19 mouse cellular contexts compared by ENCODE assay signal in genomic region chr4:49179471-49180181, GRCm38 (mm10).
A peak's percentile ranks its signal among the peaks of the same experiment; 100 is the strongest.
DNase-seq lines count a peak whose midpoint lies in the region; ATAC-seq and TF ChIP-seq lines count a peak whose summit lies in the region.
"Had no signal": no experiment of that assay in that cellular context is flagged by ENCODE, and none has a peak within 500 bp of the region (broad histone marks: within the 10 kb centered on the region; RNA-seq: fewer than 3 reads in every experiment).

No protein-coding gene starts in this region.

- no peak for TF ChIP-seq CTCF in kidney, postnatal 0 days (IDR thresholded peaks at IDR 0.05; ENCODE audit: low read depth)
- no peak for TF ChIP-seq CTCF in lung, postnatal 0 days (IDR thresholded peaks at IDR 0.05)
- TF ChIP-seq CTCF in small intestine, adult 2 months (IDR thresholded peaks at IDR 0.05; ENCODE audit: extremely low read depth, insufficient read length, insufficient replicate concordance, low read depth, low read length), result no peak

- WGBS in kidney, postnatal 0 days, result 38% methylated on average over 2 of the region's 2 CpGs
- WGBS in kidney, embryonic 15.5 days, result 49% methylated on average over 2 of the region's 2 CpGs
- WGBS in lung, postnatal 0 days, result 28% methylated on average over 2 of the region's 2 CpGs
- 23% methylated on average over 2 of the region's 2 CpGs for WGBS in small intestine, adult 2 months

- H3K4me2 ChIP-seq in kidney, postnatal 0 days (ENCODE audit: low read length), result no peak overlapping the region
- H3K4me2 ChIP-seq in kidney, embryonic 15.5 days, result no peak overlapping the region
- no peak overlapping the region for H3K4me2 ChIP-seq in lung, postnatal 0 days (replicated peaks; ENCODE audit: low read depth, low read length)
- H3K4me2 ChIP-seq: embryonic facial prominence, embryonic 13.5 days; heart, embryonic 15.5 days; limb, embryonic 15.5 days; midbrain, embryonic 15.5 days had no signal

- TF ChIP-seq EP300 in lung, postnatal 0 days (IDR thresholded peaks at IDR 0.05), result no peak

- no peak overlapping the region for H3K4me3 ChIP-seq in kidney, postnatal 0 days (replicated peaks; ENCODE audit: low read depth, low read length)
- H3K4me3 ChIP-seq in kidney, embryonic 15.5 days (replicated peaks), result no peak overlapping the region
- H3K4me3 ChIP-seq in lung, postnatal 0 days (ENCODE audit: low read depth, low read length), result no peak overlapping the region
- H3K4me3 ChIP-seq in small intestine, adult 2 months (ENCODE audit: low read depth, low read length), result no peak overlapping the region
- H3K4me3 ChIP-seq: embryonic facial prominence, embryonic 13.5 days; heart, adult 2 months; heart, embryonic 15.5 days; layer of hippocampus, adult 2 months; limb, embryonic 15.5 days; midbrain, embryonic 15.5 days; myocyte had no signal

- H3K27ac ChIP-seq in kidney, postnatal 0 days, result no peak overlapping the region
- H3K27ac ChIP-seq in kidney, embryonic 15.5 days, result no peak overlapping the region
- no peak overlapping the region for H3K27ac ChIP-seq in lung, postnatal 0 days (ENCODE audit: low read length)
- H3K27ac ChIP-seq in small intestine, adult 2 months (ENCODE audit: insufficient read depth, low read depth, low read length), result peak overlapping the region; percentile 71
- H3K27ac ChIP-seq: embryonic facial prominence, embryonic 13.5 days; heart, adult 2 months; heart, embryonic 15.5 days; limb, embryonic 15.5 days; midbrain, embryonic 15.5 days had no signal

- DNase-seq in kidney, postnatal 0 days (ENCODE audit: low spot score), result peak; percentile 4
- DNase-seq in lung, postnatal 0 days (ENCODE audit: low spot score), result peak; percentile 17
- DNase-seq in lung, postnatal 36 days, result no peak
- no peak for DNase-seq in adrenal gland, adult 2 months
- DNase-seq in MN1 (ENCODE audit: low spot score), result no peak
- DNase-seq: cerebellum, postnatal 14 days; gastrocnemius, postnatal 25 days; heart, adult 2 months; heart, postnatal 4 days; layer of hippocampus, postnatal 36 days had no signal

- no peak for ATAC-seq in kidney, postnatal 0 days (replicated peaks; ENCODE audit: low FRiP score, low read depth)
- ATAC-seq in kidney, embryonic 15.5 days (replicated peaks; ENCODE audit: low FRiP score), result no peak
- ATAC-seq in lung, postnatal 0 days, result no peak
- ATAC-seq: forebrain, embryonic 16.5 days; midbrain, embryonic 15.5 days had no signal

- no peak overlapping the region for H3K9ac ChIP-seq in kidney, postnatal 0 days (ENCODE audit: low read depth, low read length)
- H3K9ac ChIP-seq in kidney, embryonic 15.5 days, result no peak overlapping the region
- H3K9ac ChIP-seq in lung, postnatal 0 days (replicated peaks; ENCODE audit: low read depth), result no peak overlapping the region
- H3K9ac ChIP-seq: embryonic facial prominence, embryonic 13.5 days; heart, embryonic 15.5 days; limb, embryonic 15.5 days; midbrain, embryonic 15.5 days had no signal

- no peaks in the 10 kb centered on the region for H3K27me3 ChIP-seq in kidney, postnatal 0 days (ENCODE audit: insufficient read depth, low read length)
- no peaks in the 10 kb centered on the region for H3K27me3 ChIP-seq in kidney, embryonic 15.5 days
- H3K27me3 ChIP-seq in lung, postnatal 0 days (replicated peaks; ENCODE audit: insufficient read depth, low read length), result no peaks in the 10 kb centered on the region
- no peaks in the 10 kb centered on the region for H3K27me3 ChIP-seq in small intestine, adult 2 months (ENCODE audit: control insufficient read depth, insufficient read depth, low read length)
- H3K27me3 ChIP-seq: embryonic facial prominence, embryonic 13.5 days; heart, embryonic 15.5 days; limb, embryonic 15.5 days; midbrain, embryonic 15.5 days had no signal

- no peak for TF ChIP-seq POLR2A in small intestine, adult 2 months (IDR thresholded peaks at IDR 0.05; ENCODE audit: low read depth, low read length)

- H3K9me3 ChIP-seq in kidney, postnatal 0 days (replicated peaks; ENCODE audit: low read length), result no peaks in the 10 kb centered on the region
- no peaks in the 10 kb centered on the region for H3K9me3 ChIP-seq in kidney, embryonic 15.5 days (replicated peaks)
- H3K9me3 ChIP-seq in lung, postnatal 0 days (ENCODE audit: low read length), result no peaks in the 10 kb centered on the region
- H3K9me3 ChIP-seq: embryonic facial prominence, embryonic 13.5 days; heart, embryonic 15.5 days; limb, embryonic 15.5 days; midbrain, embryonic 15.5 days had no signal

- H3K4me1 ChIP-seq in kidney, postnatal 0 days (replicated peaks; ENCODE audit: insufficient read depth, low read length), result no peaks in the 10 kb centered on the region
- no peaks in the 10 kb centered on the region for H3K4me1 ChIP-seq in kidney, embryonic 15.5 days
- no peaks in the 10 kb centered on the region for H3K4me1 ChIP-seq in lung, postnatal 0 days (ENCODE audit: insufficient read depth, low read depth, low read length)
- H3K4me1 ChIP-seq in small intestine, adult 2 months (ENCODE audit: control insufficient read depth, insufficient read depth, insufficient read length, low read length), result peaks cover 10% of the 10 kb centered on the region; the same call in 1 of the 2 replicates
- H3K4me1 ChIP-seq: embryonic facial prominence, embryonic 13.5 days; heart, embryonic 15.5 days; limb, embryonic 15.5 days had no signal

- no peaks in the 10 kb centered on the region for H3K36me3 ChIP-seq in kidney, postnatal 0 days (ENCODE audit: insufficient read depth, low read length)
- H3K36me3 ChIP-seq in kidney, embryonic 15.5 days, result no peaks in the 10 kb centered on the region
- H3K36me3 ChIP-seq in lung, postnatal 0 days (ENCODE audit: insufficient read depth, low read length), result no peaks in the 10 kb centered on the region
- H3K36me3 ChIP-seq in small intestine, adult 2 months (ENCODE audit: control insufficient read depth, insufficient read depth, low read length), result no peaks in the 10 kb centered on the region
- H3K36me3 ChIP-seq: embryonic facial prominence, embryonic 13.5 days; heart, embryonic 15.5 days; limb, embryonic 15.5 days; midbrain, embryonic 15.5 days had no signal

Comparison
In these comparisons a context has a peak if more than half of its experiments do, and no peak if none do; other contexts are left out.
1. DNase-seq: peak in kidney, postnatal 0 days (single experiment) and lung, postnatal 0 days (single experiment); none in lung, postnatal 36 days (single experiment), adrenal gland, adult 2 months (single experiment) and MN1 (single experiment).